Mouse (Mus musculus): ENCODE results near the gene Blm. TPM values are rescaled to one million over a fixed set of nuclear protein-coding genes. Genes with fewer than 3 reads are reported as not detected.

Gene Blm
- polyA plus RNA-seq, 1 experiment from 2014 or later, result 34.0 TPM

- H3K27ac ChIP-seq (ENCODE audit: low read depth, low read length), result no peak overlapping the region
- no peaks in the 10 kb centered on the region for H3K36me3 ChIP-seq (ENCODE audit: control insufficient read depth, insufficient read depth, low read length)
- 97% methylated on average over 3 of the region's 3 CpGs for WGBS
- no peak overlapping the region for H3K4me3 ChIP-seq (ENCODE audit: low read depth, low read length)
- no peaks in the 10 kb centered on the region for H3K27me3 ChIP-seq (ENCODE audit: control insufficient read depth, insufficient read depth, low read length)
- no peak for DNase-seq (ENCODE audit: low spot score)
- ATAC-seq (ENCODE audit: low FRiP score), result no peak
- H3K9ac ChIP-seq (ENCODE audit: low read depth, low read length), result no peak overlapping the region
- H3K4me2 ChIP-seq (replicated peaks; ENCODE audit: low read depth, low read length), result no peak overlapping the region
- no peaks in the 10 kb centered on the region for H3K9me3 ChIP-seq (ENCODE audit: control insufficient read depth, low read length)
- H3K4me1 ChIP-seq (replicated peaks; ENCODE audit: control insufficient read depth, insufficient read depth, low read length), result no peaks in the 10 kb centered on the region
Measured at GRCm38 (mm10) chr7:80491086-80491485, 43.8 kb downstream of the Blm start.

DNA sequence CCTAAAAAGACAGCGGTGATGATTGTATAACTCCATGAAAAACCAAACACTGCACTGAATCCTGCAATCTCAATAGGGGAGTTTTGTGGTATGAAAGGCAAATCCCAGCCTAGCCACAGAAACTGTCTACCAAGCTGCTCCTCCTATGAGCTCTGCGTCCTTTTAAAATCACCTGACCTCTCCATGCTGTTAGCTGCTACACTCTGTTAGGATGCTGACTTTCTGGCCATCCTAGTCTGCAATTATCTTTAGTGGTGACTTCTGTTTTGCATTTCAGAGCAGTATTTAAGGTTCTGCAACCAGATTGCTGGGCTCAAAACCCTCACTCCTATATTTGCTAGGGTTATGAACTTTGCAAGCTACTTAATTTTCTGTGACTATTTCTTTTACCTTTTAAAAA, 44.6 kb downstream of the Blm start:
- Histone ChIP-seq H3K9me3 (ENCODE audit: control insufficient read depth, low read length) (no peaks in the 10 kb centered on the region), H3K4me2 (replicated peaks; ENCODE audit: low read depth, low read length) (no peak overlapping the region), H3K4me3 (ENCODE audit: low read depth, low read length) (no peak overlapping the region), H3K4me1 (replicated peaks; ENCODE audit: control insufficient read depth, insufficient read depth, low read length) (no peaks in the 10 kb centered on the region), H3K9ac (ENCODE audit: low read depth, low read length) (no peak overlapping the region), H3K27ac (ENCODE audit: low read depth, low read length) (no peak overlapping the region), H3K36me3 (ENCODE audit: control insufficient read depth, insufficient read depth, low read length) (no peaks in the 10 kb centered on the region), H3K27me3 (ENCODE audit: control insufficient read depth, insufficient read depth, low read length) (no peaks in the 10 kb centered on the region)
- DNase-seq (ENCODE audit: low spot score), result no peak
- WGBS, result 94% methylated on average over 2 of the region's 2 CpGs
- ATAC-seq (ENCODE audit: low FRiP score), result no peak

DNA sequence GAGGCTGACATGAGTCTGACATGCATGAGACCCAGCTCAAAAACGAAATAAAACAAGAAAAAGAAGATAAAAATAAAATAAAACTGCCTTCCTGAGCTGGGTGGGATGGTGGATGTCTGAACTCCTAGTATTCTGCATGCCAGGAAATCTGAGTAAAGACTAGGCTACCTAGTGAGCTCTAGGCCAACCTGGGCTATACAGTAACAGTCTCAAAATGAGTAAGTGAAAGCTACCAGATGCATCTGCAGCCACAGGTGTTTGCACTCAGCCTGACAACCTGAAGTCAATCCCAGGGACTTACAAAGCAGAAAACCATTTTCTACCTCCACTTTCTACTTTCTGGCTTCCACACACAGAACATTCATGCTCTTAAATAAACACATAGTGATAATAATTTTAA, 45.5 kb downstream of the Blm start:
- no peaks in the 10 kb centered on the region for H3K27me3 ChIP-seq (ENCODE audit: control insufficient read depth, insufficient read depth, low read length)
- no peak overlapping the region for H3K4me3 ChIP-seq (ENCODE audit: low read depth, low read length)
- no peak for ATAC-seq (ENCODE audit: low FRiP score)
- no peak overlapping the region for H3K9ac ChIP-seq (ENCODE audit: low read depth, low read length)
- H3K4me1 ChIP-seq (replicated peaks; ENCODE audit: control insufficient read depth, insufficient read depth, low read length), result no peaks in the 10 kb centered on the region
- WGBS, result 81% methylated on average over 1 of the region's 1 CpGs
- no peaks in the 10 kb centered on the region for H3K9me3 ChIP-seq (ENCODE audit: control insufficient read depth, low read length)
- DNase-seq (ENCODE audit: low spot score), result no peak
- no peaks in the 10 kb centered on the region for H3K36me3 ChIP-seq (ENCODE audit: control insufficient read depth, insufficient read depth, low read length)
- no peak overlapping the region for H3K27ac ChIP-seq (ENCODE audit: low read depth, low read length)
- H3K4me2 ChIP-seq (replicated peaks; ENCODE audit: low read depth, low read length), result no peak overlapping the region

DNA sequence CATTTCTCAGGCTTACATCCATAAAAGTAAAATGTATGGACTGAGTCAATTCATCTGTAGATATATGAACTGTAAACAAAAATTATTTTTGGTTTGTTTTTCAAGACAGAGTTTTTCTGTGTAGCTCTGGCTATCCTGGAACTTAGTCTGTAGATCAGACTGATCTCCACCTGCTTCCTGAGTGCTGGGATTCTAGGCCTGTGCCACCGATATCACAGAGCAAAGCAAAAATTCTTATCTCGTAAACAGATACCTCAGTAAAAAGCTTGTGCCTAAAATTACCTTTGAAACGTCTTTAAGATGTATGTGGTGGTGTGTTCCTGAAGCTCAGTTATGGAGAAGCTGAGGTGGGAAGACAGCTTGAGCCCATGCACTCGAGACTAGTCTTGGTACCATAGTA, 47.7 kb downstream of the Blm start:
- no peak for DNase-seq (ENCODE audit: low spot score)
- no peaks in the 10 kb centered on the region for H3K36me3 ChIP-seq (ENCODE audit: control insufficient read depth, insufficient read depth, low read length)

DNA sequence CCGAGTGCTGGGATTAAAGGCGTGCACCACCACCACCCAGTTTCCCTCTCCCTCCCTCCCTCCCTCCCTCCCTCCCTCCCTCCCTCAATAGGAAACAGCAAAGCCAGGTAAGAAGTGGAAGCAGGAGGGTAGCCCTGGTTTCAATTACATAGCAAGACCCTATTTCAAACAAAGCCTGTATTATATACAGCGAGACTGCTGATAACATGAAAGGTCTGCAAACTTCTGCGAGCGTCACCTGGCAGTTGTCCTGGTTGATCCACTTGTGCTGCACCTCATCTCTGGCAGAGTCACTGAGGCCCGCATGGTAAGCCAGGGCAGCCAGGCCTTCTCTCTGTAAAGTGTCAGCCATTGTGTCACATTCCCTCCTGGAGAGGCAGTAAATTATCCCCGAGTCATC, 54.8 kb downstream of the Blm start:
- H3K9me3 ChIP-seq (ENCODE audit: control insufficient read depth, low read length), result no peaks in the 10 kb centered on the region
- H3K27ac ChIP-seq (ENCODE audit: low read depth, low read length), result no peak overlapping the region
- ATAC-seq (ENCODE audit: low FRiP score) (no peak), DNase-seq (ENCODE audit: low spot score) (no peak)
- WGBS, result 74% methylated on average over 7 of the region's 7 CpGs
- no peaks in the 10 kb centered on the region for H3K27me3 ChIP-seq (ENCODE audit: control insufficient read depth, insufficient read depth, low read length)
- no peak overlapping the region for H3K9ac ChIP-seq (ENCODE audit: low read depth, low read length)
- H3K4me3 ChIP-seq (ENCODE audit: low read depth, low read length), result no peak overlapping the region
- no peaks in the 10 kb centered on the region for H3K36me3 ChIP-seq (ENCODE audit: control insufficient read depth, insufficient read depth, low read length)
- no peak overlapping the region for H3K4me2 ChIP-seq (replicated peaks; ENCODE audit: low read depth, low read length)
- H3K4me1 ChIP-seq (replicated peaks; ENCODE audit: control insufficient read depth, insufficient read depth, low read length), result no peaks in the 10 kb centered on the region

More for the DNA sequence above, 47.7 kb downstream of the Blm start:
- Histone ChIP-seq H3K27ac (ENCODE audit: low read depth, low read length) (no peak overlapping the region), H3K4me1 (replicated peaks; ENCODE audit: control insufficient read depth, insufficient read depth, low read length) (no peaks in the 10 kb centered on the region), H3K9ac (ENCODE audit: low read depth, low read length) (no peak overlapping the region), H3K4me2 (replicated peaks; ENCODE audit: low read depth, low read length) (no peak overlapping the region), H3K4me3 (ENCODE audit: low read depth, low read length) (no peak overlapping the region), H3K9me3 (ENCODE audit: control insufficient read depth, low read length) (no peaks in the 10 kb centered on the region), H3K27me3 (ENCODE audit: control insufficient read depth, insufficient read depth, low read length) (no peaks in the 10 kb centered on the region)
- no peak for ATAC-seq (ENCODE audit: low FRiP score)
- whole genome bisulfite sequencing, result 85% methylated on average over 4 of the region's 4 CpGs

DNA sequence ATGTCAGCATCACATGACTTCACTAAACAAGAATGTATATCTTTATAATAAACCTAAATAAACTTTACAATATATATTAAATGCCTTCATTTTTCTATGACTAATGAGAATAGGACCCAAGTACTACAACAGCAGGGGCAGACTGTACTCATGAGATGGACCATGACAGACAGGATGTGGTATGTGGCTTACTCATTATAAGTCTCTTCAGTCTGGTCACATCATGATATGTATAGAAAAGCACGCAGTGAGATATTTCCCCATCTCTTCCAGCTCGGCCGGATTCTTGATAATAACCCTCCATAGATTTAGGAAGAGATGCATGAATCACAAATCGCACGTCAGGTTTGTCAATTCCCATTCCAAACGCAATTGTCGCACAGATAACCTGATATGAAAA, 61.1 kb downstream of the Blm start:
- Histone ChIP-seq H3K27ac (ENCODE audit: low read depth, low read length) (no peak overlapping the region), H3K9ac (ENCODE audit: low read depth, low read length) (no peak overlapping the region), H3K9me3 (ENCODE audit: control insufficient read depth, low read length) (no peaks in the 10 kb centered on the region), H3K36me3 (ENCODE audit: control insufficient read depth, insufficient read depth, low read length) (no peaks in the 10 kb centered on the region), H3K4me3 (ENCODE audit: low read depth, low read length) (no peak overlapping the region), H3K4me2 (replicated peaks; ENCODE audit: low read depth, low read length) (no peak overlapping the region), H3K4me1 (replicated peaks; ENCODE audit: control insufficient read depth, insufficient read depth, low read length) (no peaks in the 10 kb centered on the region), H3K27me3 (ENCODE audit: control insufficient read depth, insufficient read depth, low read length) (no peaks in the 10 kb centered on the region)
- 94% methylated on average over 7 of the region's 7 CpGs for WGBS
- ATAC-seq (ENCODE audit: low FRiP score) (no peak), DNase-seq (ENCODE audit: low spot score) (no peak)

DNA sequence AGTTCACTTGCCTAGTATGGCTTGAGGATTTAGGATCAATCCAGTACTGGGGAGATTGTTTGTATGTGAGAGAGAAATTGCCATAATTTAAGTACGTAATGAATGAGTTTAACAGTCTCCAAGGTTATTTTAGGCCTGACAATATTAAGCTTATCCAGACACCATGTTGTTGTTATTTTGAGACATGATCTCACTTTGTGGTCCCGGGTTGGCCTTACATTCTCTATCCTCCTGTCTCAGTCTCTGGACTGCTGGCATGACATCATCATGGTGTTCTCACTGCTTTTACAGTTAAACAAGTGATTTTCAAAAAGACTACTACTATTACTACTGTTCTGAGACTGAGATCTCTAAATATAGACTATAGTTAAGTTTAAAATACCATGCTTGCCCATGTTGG, 66.1 kb downstream of the Blm start:
- Histone ChIP-seq H3K4me3 (ENCODE audit: low read depth, low read length) (no peak overlapping the region), H3K4me2 (replicated peaks; ENCODE audit: low read depth, low read length) (no peak overlapping the region), H3K9ac (ENCODE audit: low read depth, low read length) (no peak overlapping the region), H3K4me1 (replicated peaks; ENCODE audit: control insufficient read depth, insufficient read depth, low read length) (no peaks in the 10 kb centered on the region), H3K9me3 (ENCODE audit: control insufficient read depth, low read length) (no peaks in the 10 kb centered on the region), H3K27ac (ENCODE audit: low read depth, low read length) (no peak overlapping the region), H3K36me3 (ENCODE audit: control insufficient read depth, insufficient read depth, low read length) (peaks cover 2% of the 10 kb centered on the region; the same call in 1 of the 2 replicates), H3K27me3 (ENCODE audit: control insufficient read depth, insufficient read depth, low read length) (no peaks in the 10 kb centered on the region)
- no peak for DNase-seq (ENCODE audit: low spot score)
- 94% methylated on average over 2 of the region's 2 CpGs for WGBS
- no peak for ATAC-seq (ENCODE audit: low FRiP score)

DNA sequence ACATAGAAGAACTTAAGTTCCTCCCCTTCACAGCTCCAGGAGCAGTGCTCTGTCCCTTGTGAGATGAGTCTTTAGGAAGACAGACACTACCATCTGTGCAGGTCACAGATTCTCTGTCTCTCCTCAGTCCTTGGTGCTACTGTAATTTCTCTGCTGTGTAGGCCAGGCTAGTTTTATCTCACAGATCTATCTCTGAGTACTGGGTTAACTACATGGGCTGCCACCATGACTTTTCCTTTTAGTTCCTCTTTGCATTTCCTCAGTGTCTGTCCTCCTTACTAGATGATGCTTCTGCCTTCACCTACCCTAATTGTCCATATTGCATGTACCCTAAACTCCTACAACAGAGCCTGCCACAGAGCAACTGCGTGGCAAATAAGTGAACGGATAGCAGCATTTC, 67.6 kb downstream of the Blm start:
- Histone ChIP-seq H3K9me3 (ENCODE audit: control insufficient read depth, low read length) (no peaks in the 10 kb centered on the region), H3K4me2 (replicated peaks; ENCODE audit: low read depth, low read length) (no peak overlapping the region), H3K4me3 (ENCODE audit: low read depth, low read length) (no peak overlapping the region), H3K4me1 (replicated peaks; ENCODE audit: control insufficient read depth, insufficient read depth, low read length) (no peaks in the 10 kb centered on the region), H3K27me3 (ENCODE audit: control insufficient read depth, insufficient read depth, low read length) (no peaks in the 10 kb centered on the region), H3K36me3 (ENCODE audit: control insufficient read depth, insufficient read depth, low read length) (peaks cover 2% of the 10 kb centered on the region; the same call in 1 of the 2 replicates), H3K27ac (ENCODE audit: low read depth, low read length) (no peak overlapping the region), H3K9ac (ENCODE audit: low read depth, low read length) (no peak overlapping the region)
- ATAC-seq (ENCODE audit: low FRiP score) (no peak), DNase-seq (ENCODE audit: low spot score) (no peak)
- WGBS, result 99% methylated on average over 2 of the region's 2 CpGs

GRCm38 (mm10) chr7:80464831-80465230, 70.1 kb downstream of the Blm start:
- Histone ChIP-seq H3K4me1 (replicated peaks; ENCODE audit: control insufficient read depth, insufficient read depth, low read length) (no peaks in the 10 kb centered on the region), H3K36me3 (ENCODE audit: control insufficient read depth, insufficient read depth, low read length) (peaks cover 5% of the 10 kb centered on the region; the same call in 1 of the 2 replicates)

More at GRCm38 (mm10) chr7:80464831-80465230, 70.1 kb downstream of the Blm start:
- ATAC-seq (ENCODE audit: low FRiP score) (no peak), DNase-seq (ENCODE audit: low spot score) (no peak)
- no peaks in the 10 kb centered on the region for H3K9me3 ChIP-seq (ENCODE audit: control insufficient read depth, low read length)
- H3K4me3 ChIP-seq (ENCODE audit: low read depth, low read length), result no peak overlapping the region
- H3K9ac ChIP-seq (ENCODE audit: low read depth, low read length), result no peak overlapping the region
- no peak overlapping the region for H3K4me2 ChIP-seq (replicated peaks; ENCODE audit: low read depth, low read length)
- no peaks in the 10 kb centered on the region for H3K27me3 ChIP-seq (ENCODE audit: control insufficient read depth, insufficient read depth, low read length)
- no peak overlapping the region for H3K27ac ChIP-seq (ENCODE audit: low read depth, low read length)
- whole genome bisulfite sequencing, result 87% methylated on average over 5 of the region's 5 CpGs

All from hindbrain, embryonic 11.5 days (tissue).